ENCODE assay signal across 19 mouse cellular contexts in the genomic region with DNA sequence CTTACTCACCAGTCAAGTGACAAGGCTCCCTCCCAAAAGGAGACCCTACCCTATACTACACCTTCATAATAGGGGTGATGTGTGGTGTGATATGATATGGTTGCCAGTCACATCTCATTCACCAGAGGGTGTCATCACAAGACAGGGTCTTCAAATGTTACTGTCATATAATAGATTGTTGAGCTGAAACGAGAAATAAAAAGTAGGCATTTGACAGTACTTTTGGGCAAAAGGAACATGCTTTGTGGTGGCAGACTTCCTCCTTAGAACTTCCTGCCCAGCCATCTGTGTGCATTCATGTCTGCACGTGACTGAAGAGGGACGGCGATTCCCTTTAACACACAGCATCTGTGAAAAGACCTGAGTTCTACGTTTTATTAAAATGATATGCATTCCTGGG. TPM values are rescaled to one million over a fixed set of nuclear protein-coding genes. Genes with fewer than 3 reads are reported as not detected.
A peak's percentile ranks its signal among the peaks of the same experiment; 100 is the strongest.
DNase-seq lines count a peak whose midpoint lies in the region; ATAC-seq and TF ChIP-seq lines count a peak whose summit lies in the region.
"Had no signal": no experiment of that assay in that cellular context is flagged by ENCODE, and none has a peak within 500 bp of the region (broad histone marks: within the 10 kb centered on the region; RNA-seq: fewer than 3 reads in every experiment).

No protein-coding gene starts in this region.

- no peak overlapping the region for H3K4me3 ChIP-seq in liver, adult 2 months (ENCODE audit: insufficient read depth, low read depth, low read length)
- H3K4me3 ChIP-seq in G1E (ENCODE audit: low read depth, low read length) = no peak overlapping the region
- H3K4me3 ChIP-seq in macrophage (ENCODE audit: inconsistent target) = no peak overlapping the region
- no peak overlapping the region for H3K4me3 ChIP-seq in lung, postnatal 0 days (ENCODE audit: low read depth, low read length)

- 85% methylated on average over 5 of the region's 5 CpGs for WGBS in liver, adult 2 months
- WGBS in macrophage (ENCODE audit: missing documents) = 2% methylated on average over 5 of the region's 5 CpGs
- WGBS in lung, postnatal 0 days = 73% methylated on average over 5 of the region's 5 CpGs

- H3K27ac ChIP-seq in liver, adult 2 months (replicated peaks; ENCODE audit: insufficient read depth, low read depth, low read length) = peak overlapping the region; percentile 13; the same call in 1 of the 2 replicates
- H3K27ac ChIP-seq in macrophage = peak overlapping the region; percentile 98
- H3K27ac ChIP-seq in lung, postnatal 0 days (ENCODE audit: low read length) = no peak overlapping the region
- H3K27ac ChIP-seq: hindbrain, embryonic 14.5 days; kidney, postnatal 0 days had no signal

- H3K4me1 ChIP-seq in liver, adult 2 months (ENCODE audit: control insufficient read depth, insufficient read depth, low read length) = no peaks in the 10 kb centered on the region; the same call in 1 of the 2 replicates
- no peaks in the 10 kb centered on the region for H3K4me1 ChIP-seq in G1E (ENCODE audit: insufficient read depth, low read depth, low read length)
- H3K4me1 ChIP-seq in lung, postnatal 0 days (ENCODE audit: insufficient read depth, low read depth, low read length) = no peaks in the 10 kb centered on the region

- no peaks in the 10 kb centered on the region for H3K79me2 ChIP-seq in liver, adult 2 months (ENCODE audit: control insufficient read depth, insufficient read depth, low read length)
- no peaks in the 10 kb centered on the region for H3K79me2 ChIP-seq in macrophage (ENCODE audit: inconsistent target)

- intact Hi-C loops in left cerebral cortex, postnatal 4 days (cut with DNase I) = no loop called here

- no peak overlapping the region for H3K4me2 ChIP-seq in lung, postnatal 0 days (replicated peaks; ENCODE audit: low read depth, low read length)
- H3K4me2 ChIP-seq: hindbrain, embryonic 14.5 days had no signal

- no peak overlapping the region for H3K9ac ChIP-seq in liver, adult 2 months (ENCODE audit: low read depth, low read length)
- no peak overlapping the region for H3K9ac ChIP-seq in lung, postnatal 0 days (replicated peaks; ENCODE audit: low read depth)
- H3K9ac ChIP-seq: hindbrain, embryonic 14.5 days had no signal

- no peaks in the 10 kb centered on the region for H3K36me3 ChIP-seq in liver, adult 2 months (ENCODE audit: control insufficient read depth, insufficient read depth, low read length)
- H3K36me3 ChIP-seq in G1E (replicated peaks) (no peaks in the 10 kb centered on the region), macrophage (ENCODE audit: inconsistent target) (no peaks in the 10 kb centered on the region)
- H3K36me3 ChIP-seq in lung, postnatal 0 days (ENCODE audit: insufficient read depth, low read length) = no peaks in the 10 kb centered on the region

- TF ChIP-seq POLR2A in liver, adult 2 months (IDR thresholded peaks at IDR 0.05; ENCODE audit: extremely low read depth, insufficient read depth, low read length) = no peak

- TF ChIP-seq CTCF in liver, adult 2 months (IDR thresholded peaks at IDR 0.05; ENCODE audit: low read depth, low read length) = no peak
- TF ChIP-seq CTCF in G1E (IDR thresholded peaks at IDR 0.05; ENCODE audit: low read depth, low read length) = no peak
- TF ChIP-seq CTCF in lung, postnatal 0 days (IDR thresholded peaks at IDR 0.05) = no peak

- ATAC-seq in G1E (ENCODE audit: extremely low read depth, insufficient number of reproducible peaks, low FRiP score, poor library complexity, severe bottlenecking) = peak; percentile 51; the same call in 1 of the 2 replicates
- no peak for ATAC-seq in lung, postnatal 0 days
- ATAC-seq: midbrain, embryonic 16.5 days had no signal

- H3K27me3 ChIP-seq in liver, adult 2 months (ENCODE audit: control insufficient read depth, insufficient read depth, low read length) = no peaks in the 10 kb centered on the region
- no peaks in the 10 kb centered on the region for H3K27me3 ChIP-seq in G1E (ENCODE audit: insufficient read depth, low read length)
- H3K27me3 ChIP-seq in lung, postnatal 0 days (replicated peaks; ENCODE audit: insufficient read depth, low read length) = no peaks in the 10 kb centered on the region

- no peaks in the 10 kb centered on the region for H3K9me3 ChIP-seq in G1E (replicated peaks)
- no peaks in the 10 kb centered on the region for H3K9me3 ChIP-seq in lung, postnatal 0 days (ENCODE audit: low read length)

- no peak for TF ChIP-seq EP300 in lung, postnatal 0 days (IDR thresholded peaks at IDR 0.05)

- no peak for DNase-seq in liver, adult 2 months (ENCODE audit: extremely low read depth, low read depth, low spot score)
- DNase-seq in liver (no peak), G1E (ENCODE audit: low spot score) (no peak)
- DNase-seq in thymus, postnatal 10 days (ENCODE audit: low spot score in 2 of 2) = peak; percentile 56 to 63
- no peak for DNase-seq in adrenal gland, postnatal 36 days
- DNase-seq in lung, postnatal 0 days (ENCODE audit: low spot score) = no peak
- DNase-seq in left cerebral cortex, postnatal 4 days = no peak
- DNase-seq: adrenal gland, adult 2 months; cerebellum, adult 11-12 months; lung, adult 2 months had no signal

RNA-seq across cellular contexts. Expression of a gene that starts 56.0 kb away (rescaled TPM):
- total RNA-seq in liver, adult 2 months (2014; rRNA removed) = not detected in 2 replicates
- polyA plus RNA-seq in liver, adult 2 months (2012; rRNA removed) = not detected in 2 replicates
- not detected in 2 replicates for total RNA-seq in G1E (2014; fragmentation: Nextera tagmentation)
- not detected in 2 replicates for total RNA-seq in G1E (2017)
- not detected in 2 replicates for polyA plus RNA-seq in G1E (2012)
- under 1 TPM in 2 of 26 experiments, not detected in 24; 0.66 to 0.92 TPM for total RNA-seq in macrophage (2018; cell fraction: chromatin; rRNA removed)
- total RNA-seq in macrophage (2018; cell fraction: cytosol; rRNA removed) = not detected
- total RNA-seq in macrophage (2018; cell fraction: nucleus; rRNA removed) = under 1 TPM in 2 of 26 experiments, not detected in 24; 0.58 to 0.60 TPM
- not detected in 3 replicates for polyA plus RNA-seq in macrophage (2018)
- total RNA-seq in adrenal gland, postnatal 36 days (2021) = not detected
- not detected in 2 replicates for polyA plus RNA-seq in lung, postnatal 0 days (2015; fragmentation: Nextera tagmentation; extraction: Ambion mirVana)
- total RNA-seq in left cerebral cortex, postnatal 4 days (2021) = not detected
- total RNA-seq: adrenal gland, adult 2 months; ES-E14; heart, adult 18-20 months; left cerebral cortex, postnatal 10 days had no signal
- polyA plus RNA-seq: adrenal gland, adult 2 months; embryonic facial prominence, embryonic 11.5 days; forebrain, embryonic 11.5 days; hindbrain, embryonic 14.5 days; kidney, postnatal 0 days; lung, adult 2 months; midbrain, embryonic 16.5 days had no signal

Comparison
In these comparisons a context has a peak if more than half of its experiments do, and no peak if none do; other contexts are left out.
1. DNase-seq: peak in thymus, postnatal 10 days (2 of 2); none in liver, adult 2 months (single experiment), liver (single experiment), G1E (single experiment), adrenal gland, postnatal 36 days (0 of 2), lung, postnatal 0 days (single experiment) and left cerebral cortex, postnatal 4 days (single experiment).